Comparison of ENCODE assay signal across 20 mouse cellular contexts in genomic region chr12:106460650-106461049, GRCm38 (mm10).
"Had no signal": no experiment of that assay in that cellular context is flagged by ENCODE, and none has a peak within 500 bp of the region (broad histone marks: within the 10 kb centered on the region; RNA-seq: fewer than 3 reads in every experiment).

No protein-coding gene starts in this region.

- DNase-seq: liver, embryonic 13.5 days; liver, postnatal 0 days; lung, adult 2 months; lung, postnatal 14 days; lung, postnatal 36 days; thymus, adult 2 months; thymus, postnatal 25 days; thymus, postnatal 4 days had no signal

- H3K27me3 ChIP-seq: liver, embryonic 13.5 days; liver, embryonic 15.5 days; lung, embryonic 15.5 days; megakaryocyte, embryonic 14.5 days; midbrain, embryonic 15.5 days; neural tube, embryonic 13.5 days; stomach, embryonic 15.5 days had no signal

- H3K4me2 ChIP-seq: liver, embryonic 11.5 days; liver, embryonic 13.5 days; liver, embryonic 15.5 days; lung, embryonic 15.5 days; midbrain, embryonic 15.5 days; neural tube, embryonic 13.5 days; neural tube, embryonic 15.5 days; stomach, embryonic 15.5 days had no signal

- H3K9me3 ChIP-seq: liver, embryonic 13.5 days; liver, embryonic 15.5 days; lung, embryonic 15.5 days; midbrain, embryonic 15.5 days; neural tube, embryonic 13.5 days; neural tube, embryonic 15.5 days; stomach, embryonic 15.5 days had no signal

- H3K27ac ChIP-seq: liver, embryonic 13.5 days; liver, embryonic 15.5 days; lung, embryonic 15.5 days; macrophage; midbrain, embryonic 15.5 days; neural tube, embryonic 13.5 days; neural tube, embryonic 15.5 days; stomach, embryonic 15.5 days; stomach, postnatal 0 days had no signal

- H3K4me3 ChIP-seq: liver, embryonic 13.5 days; liver, embryonic 15.5 days; lung, embryonic 15.5 days; megakaryocyte, embryonic 14.5 days; midbrain, embryonic 15.5 days; myocyte; neural tube, embryonic 13.5 days; neural tube, embryonic 15.5 days; stomach, embryonic 15.5 days had no signal

- H3K9ac ChIP-seq: liver, embryonic 13.5 days; liver, embryonic 15.5 days; liver, postnatal 0 days; lung, embryonic 15.5 days; midbrain, embryonic 15.5 days; neural tube, embryonic 13.5 days; neural tube, embryonic 15.5 days; stomach, embryonic 15.5 days had no signal

- H3K36me3 ChIP-seq: liver, embryonic 13.5 days; liver, embryonic 15.5 days; lung, embryonic 15.5 days; midbrain, embryonic 15.5 days; neural tube, embryonic 13.5 days; neural tube, embryonic 15.5 days; stomach, embryonic 15.5 days had no signal

- H3K4me1 ChIP-seq: liver, embryonic 13.5 days; liver, embryonic 15.5 days; lung, embryonic 15.5 days; megakaryocyte, embryonic 14.5 days; neural tube, embryonic 13.5 days; neural tube, embryonic 15.5 days; stomach, embryonic 15.5 days had no signal

- ATAC-seq: liver, postnatal 0 days; lung, postnatal 0 days; midbrain, embryonic 15.5 days had no signal
